Mouse (Mus musculus) cerebellum, adult 9-11 months (tissue): ENCODE results near the gene Lsamp.
A peak's percentile ranks its signal among the peaks of the same experiment; 100 is the strongest.

ENCODE experiments used
- DNase-seq: peaks from one replicate; pipeline ENCODE4 v3.0.0; 2022

The Lsamp gene

GRCm38 (mm10) chr16:40968088-40968860 lies 984.1 kb downstream of the Lsamp start:
- DNase-seq, result peak; percentile 81

GRCm38 (mm10) chr16:40971382-40971781 lies 987.2 kb downstream of the Lsamp start:
- no peak for DNase-seq

- DNase-seq, result no peak
These were observed 989.9 kb downstream of the Lsamp start for GRCm38 (mm10) chr16:40974084-40974483.

- DNase-seq, result no peak
These were observed 998.9 kb downstream of the Lsamp start for GRCm38 (mm10) chr16:40983026-40983425.

- no peak for DNase-seq
These were observed 1023.4 kb downstream of the Lsamp start for GRCm38 (mm10) chr16:41007569-41007968.

GRCm38 (mm10) chr16:41034746-41035145 lies 1050.6 kb downstream of the Lsamp start:
- DNase-seq, result no peak

- DNase-seq, result no peak
These were observed 1057.5 kb downstream of the Lsamp start for GRCm38 (mm10) chr16:41041686-41042085.

- DNase-seq, result no peak
These were observed 1079.2 kb downstream of the Lsamp start for GRCm38 (mm10) chr16:41063270-41063857.

- no peak for DNase-seq
These were observed 1089.3 kb downstream of the Lsamp start for GRCm38 (mm10) chr16:41073470-41073869.

GRCm38 (mm10) chr16:41088648-41089047 lies 1104.5 kb downstream of the Lsamp start:
- no peak for DNase-seq

- no peak for DNase-seq
These were observed 1105.9 kb downstream of the Lsamp start for GRCm38 (mm10) chr16:41090092-41090491.

GRCm38 (mm10) chr16:41091259-41091658 lies 1107.1 kb downstream of the Lsamp start:
- DNase-seq, result no peak

GRCm38 (mm10) chr16:41102805-41103204 lies 1118.6 kb downstream of the Lsamp start:
- no peak for DNase-seq

- no peak for DNase-seq
These were observed 1140.2 kb downstream of the Lsamp start for GRCm38 (mm10) chr16:41124361-41124760.

GRCm38 (mm10) chr16:41125051-41125450 lies 1140.9 kb downstream of the Lsamp start:
- no peak for DNase-seq

GRCm38 (mm10) chr16:41131053-41131452 lies 1146.9 kb downstream of the Lsamp start:
- DNase-seq, result peak; percentile 2

GRCm38 (mm10) chr16:41172839-41173238 lies 1188.7 kb downstream of the Lsamp start:
- DNase-seq, result no peak

GRCm38 (mm10) chr16:41179557-41179956 lies 1195.4 kb downstream of the Lsamp start:
- no peak for DNase-seq

- DNase-seq, result no peak
These were observed 1196.7 kb downstream of the Lsamp start for GRCm38 (mm10) chr16:41180867-41181266.

GRCm38 (mm10) chr16:41210055-41210454 lies 1225.9 kb downstream of the Lsamp start:
- no peak for DNase-seq

- no peak for DNase-seq
These were observed 1251.7 kb downstream of the Lsamp start for GRCm38 (mm10) chr16:41235829-41236228.

- no peak for DNase-seq
These were observed 1258.7 kb downstream of the Lsamp start for GRCm38 (mm10) chr16:41242841-41243240.

GRCm38 (mm10) chr16:41244711-41245110 lies 1260.5 kb downstream of the Lsamp start:
- peak; percentile 33 for DNase-seq
